Mouse (Mus musculus): Measurements from ENCODE around the gene 1700056E22Rik. TPM values are rescaled to one million over a fixed set of nuclear protein-coding genes. Genes with fewer than 3 reads are reported as not detected.

Gene 1700056E22Rik
- total RNA-seq, 2 experiments from 2014 or later = 6.2 to 6.3 TPM

GRCm38 (mm10) chr1:184051824-184052223 lies 17.7 kb upstream of the 1700056E22Rik start:
- peak; percentile 77 for DNase-seq

GRCm38 (mm10) chr1:184051286-184051685 lies 17.2 kb upstream of the 1700056E22Rik start:
- DNase-seq = no peak

- DNase-seq = no peak
Observed at GRCm38 (mm10) chr1:184048675-184049418, 14.7 kb upstream of the 1700056E22Rik start.

GRCm38 (mm10) chr1:184047818-184048217 lies 13.7 kb upstream of the 1700056E22Rik start:
- no peak for DNase-seq

GRCm38 (mm10) chr1:184046070-184046677 lies 12.1 kb upstream of the 1700056E22Rik start:
- no peak for DNase-seq

- DNase-seq = no peak
Observed at GRCm38 (mm10) chr1:184043391-184043790, 9.3 kb upstream of the 1700056E22Rik start.

GRCm38 (mm10) chr1:184042745-184043144 lies 8.6 kb upstream of the 1700056E22Rik start:
- DNase-seq = no peak

GRCm38 (mm10) chr1:184041778-184042573 lies 7.9 kb upstream of the 1700056E22Rik start:
- DNase-seq = peak; percentile 78

- no peak for DNase-seq
Observed at GRCm38 (mm10) chr1:184040906-184041305, 6.8 kb upstream of the 1700056E22Rik start.

- DNase-seq = no peak
Observed at GRCm38 (mm10) chr1:184040181-184040580, 6.1 kb upstream of the 1700056E22Rik start.

GRCm38 (mm10) chr1:184039301-184039700 lies 5.2 kb upstream of the 1700056E22Rik start:
- no peak for DNase-seq

- no peak for DNase-seq
Observed at GRCm38 (mm10) chr1:184037802-184038201, 3.7 kb upstream of the 1700056E22Rik start.

- no peak for DNase-seq
Observed at GRCm38 (mm10) chr1:184035346-184035903, 1.3 kb upstream of the 1700056E22Rik start.

- peak; percentile 53 for DNase-seq
Observed at GRCm38 (mm10) chr1:184034741-184035181, 660 bp upstream of the 1700056E22Rik start.

GRCm38 (mm10) chr1:184033390-184034010 lies 601 bp downstream of the 1700056E22Rik start:
- DNase-seq = peak; percentile 85

- no peak for DNase-seq
Observed at GRCm38 (mm10) chr1:184032682-184033389, 1.3 kb downstream of the 1700056E22Rik start.

GRCm38 (mm10) chr1:184030070-184030802 lies 3.9 kb downstream of the 1700056E22Rik start:
- no peak for DNase-seq

- DNase-seq = no peak
Observed at GRCm38 (mm10) chr1:184027039-184027438, 7.1 kb downstream of the 1700056E22Rik start.

GRCm38 (mm10) chr1:184025079-184025478 lies 9.0 kb downstream of the 1700056E22Rik start:
- DNase-seq = no peak

- DNase-seq = no peak
Observed at GRCm38 (mm10) chr1:184024631-184025030, 9.5 kb downstream of the 1700056E22Rik start.

GRCm38 (mm10) chr1:184023971-184024370 lies 10.1 kb downstream of the 1700056E22Rik start:
- DNase-seq = no peak

Measured in adrenal gland, postnatal 10 days (tissue).